Mouse (Mus musculus): ENCODE measurements at regions not wholly inside any gene's neighbourhood (a gene's known extent, or its start where the extent isn't known, plus 50 kb on each side); places are given as distances from the start of the nearest gene placed in this dataset.

GRCm38 (mm10) chr1:128767415-128767814, 175.3 kb upstream of the Cxcr4 start:
- H3K9me3 ChIP-seq (replicated peaks; ENCODE audit: low read length): no peaks in the 10 kb centered on the region
- ATAC-seq (replicated peaks; ENCODE audit: low FRiP score, low read depth) (no peak), DNase-seq (ENCODE audit: low spot score) (no peak)
- H3K9ac ChIP-seq (ENCODE audit: low read depth, low read length): no peak overlapping the region
- no peak for TF ChIP-seq CTCF (IDR thresholded peaks at IDR 0.05; ENCODE audit: low read depth)
- WGBS: 91% methylated on average over 3 of the region's 3 CpGs
- H3K27me3 ChIP-seq (ENCODE audit: insufficient read depth, low read length): no peaks in the 10 kb centered on the region
- no peaks in the 10 kb centered on the region for H3K36me3 ChIP-seq (ENCODE audit: insufficient read depth, low read length)
- no peaks in the 10 kb centered on the region for H3K4me1 ChIP-seq (replicated peaks; ENCODE audit: insufficient read depth, low read length)
- no peak overlapping the region for H3K4me2 ChIP-seq (ENCODE audit: low read length)
- no peak overlapping the region for H3K4me3 ChIP-seq (replicated peaks; ENCODE audit: low read depth, low read length)
- H3K27ac ChIP-seq: no peak overlapping the region

GRCm38 (mm10) chr1:128766894-128767268, 174.8 kb upstream of the Cxcr4 start:
- ATAC-seq (replicated peaks; ENCODE audit: low FRiP score, low read depth) (no peak), DNase-seq (ENCODE audit: low spot score) (no peak)
- H3K4me3 ChIP-seq (replicated peaks; ENCODE audit: low read depth, low read length): no peak overlapping the region
- H3K9me3 ChIP-seq (replicated peaks; ENCODE audit: low read length): no peaks in the 10 kb centered on the region
- TF ChIP-seq CTCF (IDR thresholded peaks at IDR 0.05; ENCODE audit: low read depth): no peak
- H3K27me3 ChIP-seq (ENCODE audit: insufficient read depth, low read length): no peaks in the 10 kb centered on the region
- H3K4me2 ChIP-seq (ENCODE audit: low read length): no peak overlapping the region
- H3K36me3 ChIP-seq (ENCODE audit: insufficient read depth, low read length): no peaks in the 10 kb centered on the region
- H3K9ac ChIP-seq (ENCODE audit: low read depth, low read length): no peak overlapping the region
- WGBS: 74% methylated on average over 7 of the region's 7 CpGs
- H3K4me1 ChIP-seq (replicated peaks; ENCODE audit: insufficient read depth, low read length): no peaks in the 10 kb centered on the region
- H3K27ac ChIP-seq: no peak overlapping the region

GRCm38 (mm10) chr1:128766193-128766893, 174.2 kb upstream of the Cxcr4 start:
- Histone ChIP-seq H3K36me3 (ENCODE audit: insufficient read depth, low read length) (no peaks in the 10 kb centered on the region), H3K27ac (no peak overlapping the region), H3K9me3 (replicated peaks; ENCODE audit: low read length) (no peaks in the 10 kb centered on the region), H3K4me2 (ENCODE audit: low read length) (no peak overlapping the region), H3K27me3 (ENCODE audit: insufficient read depth, low read length) (no peaks in the 10 kb centered on the region), H3K9ac (ENCODE audit: low read depth, low read length) (no peak overlapping the region), H3K4me1 (replicated peaks; ENCODE audit: insufficient read depth, low read length) (no peaks in the 10 kb centered on the region), H3K4me3 (replicated peaks; ENCODE audit: low read depth, low read length) (no peak overlapping the region)
- no peak for TF ChIP-seq CTCF (IDR thresholded peaks at IDR 0.05; ENCODE audit: low read depth)
- no peak for DNase-seq (ENCODE audit: low spot score)
- ATAC-seq (replicated peaks; ENCODE audit: low FRiP score, low read depth): no peak
- 66% methylated on average over 7 of the region's 7 CpGs for WGBS

- ATAC-seq (replicated peaks; ENCODE audit: low FRiP score, low read depth) (no peak), DNase-seq (ENCODE audit: low spot score) (no peak)
- no peaks in the 10 kb centered on the region for H3K9me3 ChIP-seq (replicated peaks; ENCODE audit: low read length)
- H3K36me3 ChIP-seq (ENCODE audit: insufficient read depth, low read length): no peaks in the 10 kb centered on the region
- H3K4me3 ChIP-seq (replicated peaks; ENCODE audit: low read depth, low read length): no peak overlapping the region
- H3K4me2 ChIP-seq (ENCODE audit: low read length): no peak overlapping the region
- no peak overlapping the region for H3K27ac ChIP-seq
- H3K27me3 ChIP-seq (ENCODE audit: insufficient read depth, low read length): no peaks in the 10 kb centered on the region
- H3K9ac ChIP-seq (ENCODE audit: low read depth, low read length): no peak overlapping the region
- 82% methylated on average over 2 of the region's 2 CpGs for WGBS
- TF ChIP-seq CTCF (IDR thresholded peaks at IDR 0.05; ENCODE audit: low read depth): no peak
- H3K4me1 ChIP-seq (replicated peaks; ENCODE audit: insufficient read depth, low read length): no peaks in the 10 kb centered on the region
Measured at GRCm38 (mm10) chr1:128765626-128766025, 173.5 kb upstream of the Cxcr4 start.

GRCm38 (mm10) chr1:128765142-128765541, 173.0 kb upstream of the Cxcr4 start:
- no peak for TF ChIP-seq CTCF (IDR thresholded peaks at IDR 0.05; ENCODE audit: low read depth)
- DNase-seq (ENCODE audit: low spot score) (no peak), ATAC-seq (replicated peaks; ENCODE audit: low FRiP score, low read depth) (no peak)
- Histone ChIP-seq H3K27me3 (ENCODE audit: insufficient read depth, low read length) (no peaks in the 10 kb centered on the region), H3K36me3 (ENCODE audit: insufficient read depth, low read length) (no peaks in the 10 kb centered on the region), H3K9ac (ENCODE audit: low read depth, low read length) (no peak overlapping the region), H3K4me3 (replicated peaks; ENCODE audit: low read depth, low read length) (no peak overlapping the region), H3K9me3 (replicated peaks; ENCODE audit: low read length) (no peaks in the 10 kb centered on the region), H3K27ac (no peak overlapping the region), H3K4me1 (replicated peaks; ENCODE audit: insufficient read depth, low read length) (no peaks in the 10 kb centered on the region), H3K4me2 (ENCODE audit: low read length) (no peak overlapping the region)
- 85% methylated on average over 3 of the region's 3 CpGs for WGBS

- Histone ChIP-seq H3K36me3 (ENCODE audit: insufficient read depth, low read length) (no peaks in the 10 kb centered on the region), H3K27ac (no peak overlapping the region), H3K4me1 (replicated peaks; ENCODE audit: insufficient read depth, low read length) (no peaks in the 10 kb centered on the region), H3K27me3 (ENCODE audit: insufficient read depth, low read length) (no peaks in the 10 kb centered on the region), H3K4me2 (ENCODE audit: low read length) (no peak overlapping the region), H3K9ac (ENCODE audit: low read depth, low read length) (no peak overlapping the region), H3K4me3 (replicated peaks; ENCODE audit: low read depth, low read length) (no peak overlapping the region), H3K9me3 (replicated peaks; ENCODE audit: low read length) (no peaks in the 10 kb centered on the region)
- no peak for TF ChIP-seq CTCF (IDR thresholded peaks at IDR 0.05; ENCODE audit: low read depth)
- no peak for DNase-seq (ENCODE audit: low spot score)
- ATAC-seq (replicated peaks; ENCODE audit: low FRiP score, low read depth): no peak
- 49% methylated on average over 4 of the region's 4 CpGs for WGBS
Measured at GRCm38 (mm10) chr1:128762854-128763253, 170.8 kb upstream of the Cxcr4 start.

GRCm38 (mm10) chr1:128762076-128762475, 170.0 kb upstream of the Cxcr4 start:
- Histone ChIP-seq H3K27me3 (ENCODE audit: insufficient read depth, low read length) (no peaks in the 10 kb centered on the region), H3K9me3 (replicated peaks; ENCODE audit: low read length) (no peaks in the 10 kb centered on the region), H3K9ac (ENCODE audit: low read depth, low read length) (no peak overlapping the region), H3K4me3 (replicated peaks; ENCODE audit: low read depth, low read length) (no peak overlapping the region), H3K27ac (no peak overlapping the region), H3K4me2 (ENCODE audit: low read length) (no peak overlapping the region), H3K36me3 (ENCODE audit: insufficient read depth, low read length) (no peaks in the 10 kb centered on the region), H3K4me1 (replicated peaks; ENCODE audit: insufficient read depth, low read length) (no peaks in the 10 kb centered on the region)
- WGBS: 74% methylated on average over 5 of the region's 5 CpGs
- no peak for ATAC-seq (replicated peaks; ENCODE audit: low FRiP score, low read depth)
- TF ChIP-seq CTCF (IDR thresholded peaks at IDR 0.05; ENCODE audit: low read depth): no peak
- DNase-seq (ENCODE audit: low spot score): no peak
